Mouse (Mus musculus) gastrocnemius, postnatal 36 days (tissue): Measurements from ENCODE around the gene Cab39. TPM values are rescaled to one million over a fixed set of nuclear protein-coding genes. Genes with fewer than 3 reads are reported as not detected.
A peak's percentile ranks its signal among the peaks of the same experiment; 100 is the strongest.

ENCODE experiments used
- DNase-seq, 2 experiments: peaks; one replicate each; pipeline ENCODE4 v3.0.0; 2022
- intact Hi-C: fragments of 180-260 bp; cut with DNase I; formaldehyde crosslinking; loops from one replicate; pipeline ENCODE4 v1.15.1; 2025
- long read RNA-seq, 2 experiments: library from polyadenylated mRNA; stranded (forward); transcript quantifications; one replicate each; pipeline ENCODE4 v2.0.0; 2021
- total RNA-seq, 2 experiments: library from RNA; stranded (reverse); gene quantifications; 2 replicates each; pipeline ENCODE4 v1.2.3; 2021

The Cab39 gene
- total RNA-seq, result 100 to 1,000 TPM; 153 to 159 TPM
- long read RNA-seq, experiment 1, transcript Cab39-202 (9 exons, 3,805 nt), result major isoform, 38 of 84 reads
- long read RNA-seq, experiment 1, partial matches to known transcripts, result 2 of 84 reads
- long read RNA-seq, experiment 1, other reads (novel, unspliced or antisense), result 43 of 84 reads
- long read RNA-seq, experiment 2, transcript Cab39-202 (9 exons, 3,805 nt), result major isoform, 55 of 93 reads
- long read RNA-seq, experiment 2, partial matches to known transcripts, result 31 of 93 reads
- long read RNA-seq, experiment 2, other reads (novel, unspliced or antisense), result 6 of 93 reads

DNA sequence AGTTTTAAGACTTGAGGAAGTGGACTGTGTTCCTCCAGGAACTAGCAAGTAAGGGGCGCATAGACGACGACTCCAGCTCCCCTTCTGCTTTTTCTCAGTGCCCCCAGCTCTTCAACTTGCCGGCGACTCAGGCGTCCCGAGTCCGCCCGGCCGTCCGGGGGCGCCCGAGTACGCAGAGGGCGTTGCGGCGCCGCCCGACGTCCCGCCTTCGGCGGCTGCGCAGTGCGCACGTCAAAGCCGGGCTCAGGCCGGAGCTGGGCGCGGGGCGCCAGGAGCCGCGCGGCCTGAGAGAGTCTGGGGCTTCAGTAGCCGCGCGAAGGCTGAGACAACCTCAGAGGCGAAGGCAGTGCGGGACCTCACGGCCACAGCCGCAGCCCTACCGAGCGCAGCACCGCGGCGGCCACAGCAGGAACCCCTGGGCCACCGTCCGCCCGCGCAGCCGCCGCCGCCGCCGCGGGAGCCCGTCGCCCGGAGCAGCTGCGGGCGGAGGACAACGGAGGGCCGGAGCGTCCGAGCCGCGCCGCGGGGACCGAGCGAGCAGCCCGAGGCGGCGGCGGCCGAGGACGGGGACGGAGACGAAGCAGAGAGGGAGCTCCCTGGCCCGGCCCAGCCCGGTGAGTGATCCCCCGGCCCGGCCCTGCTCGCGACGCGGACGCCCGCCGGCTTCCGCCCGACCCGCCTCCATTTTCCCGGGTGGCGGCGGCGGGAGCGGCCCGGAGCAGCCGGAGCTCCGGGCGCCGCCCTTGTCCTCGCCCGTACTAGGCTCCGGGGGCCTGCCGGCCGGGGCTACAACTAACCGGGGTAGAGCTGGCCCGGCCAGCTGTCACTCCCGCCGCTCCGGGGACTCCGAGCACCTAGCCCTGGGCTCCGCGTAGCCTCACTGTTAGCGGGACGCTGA, at the start of gene Cab39:
TSS of gene Cab39 (plus strand) at position 234 of the 898 bp plus-strand sequence.
- DNase-seq, result peak; percentile 82 to 84
- intact Hi-C loops, result loop anchor here (1.0 to 2.0 kb wide), 2 partner anchors 34 to 49 kb away; no protein-coding TSS in a partner anchor

DNA sequence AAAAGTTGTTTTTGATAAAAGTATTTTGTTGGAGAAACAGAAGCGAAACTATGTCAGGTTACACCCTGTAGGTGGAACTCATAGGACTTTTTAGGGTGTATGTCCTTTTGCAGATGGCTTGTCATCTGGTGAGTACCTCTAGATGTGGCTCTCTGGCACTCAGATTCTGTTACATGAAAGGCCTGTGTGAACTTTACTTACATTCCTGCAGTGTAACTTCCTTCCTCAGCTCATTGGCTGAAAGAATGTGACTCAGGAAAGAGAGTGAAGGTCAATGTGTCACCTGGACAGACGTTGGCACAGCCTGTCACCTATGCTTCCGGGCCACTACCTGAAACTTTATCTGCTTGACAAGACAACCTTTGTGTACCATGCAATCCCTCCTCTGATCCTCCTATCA, 48.7 kb upstream of the Cab39 start:
- intact Hi-C loops, result no loop called here
- no peak for DNase-seq

DNA sequence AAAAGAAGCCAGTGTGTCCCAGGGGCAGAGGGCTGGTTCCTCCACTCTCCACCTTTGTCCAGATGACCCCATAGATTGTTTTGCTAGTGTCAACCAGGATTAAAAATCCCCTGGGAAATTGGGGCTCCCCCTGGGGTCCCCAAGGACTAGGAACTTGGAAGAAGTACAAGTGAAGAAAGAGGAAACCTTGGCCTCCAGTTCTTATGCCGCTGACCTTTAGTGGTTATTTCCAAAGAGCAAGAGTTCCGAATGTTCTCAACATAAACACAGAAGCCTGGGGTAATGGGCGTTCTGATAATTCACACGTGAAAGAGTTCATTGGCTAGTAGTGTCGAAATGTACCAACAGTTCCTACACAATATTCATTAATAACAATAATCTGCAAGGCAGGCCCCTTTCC, 46.7 kb upstream of the Cab39 start:
- DNase-seq, result no peak

DNA sequence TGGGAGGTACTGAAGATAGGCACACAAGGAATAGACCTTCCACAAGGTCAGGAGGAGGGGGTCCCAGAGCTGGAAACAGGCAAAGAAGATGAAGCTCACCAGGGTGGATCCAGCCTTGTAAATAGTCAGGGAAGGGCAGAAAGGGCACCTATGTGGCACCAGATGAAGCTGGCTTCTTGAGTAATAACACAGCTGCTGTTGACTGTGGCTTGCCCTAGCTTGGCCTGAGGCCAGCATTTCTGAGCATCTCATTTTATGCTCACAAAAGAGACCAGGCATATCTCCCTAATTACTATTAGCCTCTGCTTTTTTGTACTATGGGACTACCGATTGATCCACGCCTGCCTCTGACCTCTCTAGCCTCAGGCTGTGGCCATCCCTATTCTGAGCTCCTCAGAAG, 43.4 kb upstream of the Cab39 start:
- intact Hi-C loops, result no loop called here
- DNase-seq, result no peak

More for the DNA sequence above, 46.7 kb upstream of the Cab39 start:
- intact Hi-C loops, result no loop called here

DNA sequence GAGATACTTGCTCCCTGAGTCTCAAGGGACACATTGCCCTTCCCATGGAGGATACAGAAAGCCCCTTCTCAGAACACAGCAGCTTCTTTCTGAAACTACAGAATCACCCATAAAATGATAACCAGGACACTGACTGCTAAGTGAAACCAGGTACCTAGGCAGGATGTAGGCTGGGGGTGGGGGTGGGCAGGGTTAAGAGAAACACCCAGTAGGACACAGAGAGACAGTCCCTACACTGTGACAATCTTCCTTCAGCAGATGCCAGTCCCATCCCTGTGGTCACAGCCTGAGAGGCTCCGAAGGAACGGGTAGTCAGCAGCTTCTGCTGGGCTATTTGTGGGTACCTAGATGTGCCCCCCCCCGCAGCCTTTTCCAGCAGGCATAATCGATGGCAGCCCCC, 42.6 kb upstream of the Cab39 start:
- DNase-seq, result no peak
- intact Hi-C loops, result no loop called here

DNA sequence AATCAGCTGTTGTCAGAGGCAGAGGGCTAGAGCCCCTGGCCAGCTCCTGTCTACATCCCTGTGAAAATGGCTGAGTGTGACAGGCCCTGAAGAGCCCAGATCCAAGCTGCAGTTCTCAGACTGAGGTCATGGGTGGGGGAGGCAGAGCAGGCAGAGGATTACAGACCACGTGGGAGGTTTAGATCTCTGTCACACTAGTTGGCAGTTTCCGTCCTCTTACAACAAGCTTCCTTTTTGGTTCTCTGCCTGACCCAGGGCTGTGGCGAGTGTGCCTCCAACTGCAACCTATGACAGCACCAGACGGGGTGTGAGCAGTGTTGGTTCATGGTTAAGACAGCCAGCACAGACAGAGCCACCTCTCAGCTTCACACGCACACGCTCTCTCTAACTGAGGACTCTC, 41.7 kb upstream of the Cab39 start:
- DNase-seq, result peak; percentile 29 to 31
- intact Hi-C loops, result no loop called here

DNA sequence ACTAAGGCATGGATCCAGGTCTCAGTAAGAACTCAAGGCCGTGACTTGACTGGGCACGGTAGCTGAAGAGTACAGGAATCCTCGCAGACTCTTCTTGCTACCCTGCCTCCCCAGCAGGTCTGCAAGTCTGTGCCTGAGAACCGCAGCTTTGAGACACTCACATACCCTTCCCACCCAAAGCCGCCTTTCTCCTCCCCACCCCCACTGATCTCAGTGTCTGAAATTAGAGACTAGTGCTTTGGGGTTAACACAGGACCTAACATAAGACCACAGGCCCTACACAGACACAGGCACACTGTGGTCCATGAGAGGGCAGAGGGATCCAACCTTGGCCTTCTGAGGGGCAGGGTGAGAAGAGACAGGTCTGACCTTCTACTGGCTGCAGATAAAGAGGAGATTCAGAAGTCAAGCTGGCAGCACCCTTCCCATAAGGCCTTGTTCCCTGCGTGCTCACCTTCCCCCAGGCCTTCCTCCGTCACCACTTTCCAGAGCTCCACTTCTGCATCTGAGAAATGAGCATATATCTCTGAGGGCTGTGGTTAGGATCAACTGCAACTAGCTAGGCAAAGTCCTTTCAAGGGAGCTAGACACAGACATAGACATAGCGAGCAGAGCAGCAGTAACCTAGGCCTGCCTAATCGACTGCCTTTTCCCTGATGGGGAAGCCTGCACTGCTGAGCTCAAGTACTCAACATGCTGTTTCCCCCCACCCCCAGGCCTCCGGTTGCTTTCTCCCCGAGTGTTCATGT, 41.1 kb upstream of the Cab39 start:
- intact Hi-C loops, result no loop called here

DNA sequence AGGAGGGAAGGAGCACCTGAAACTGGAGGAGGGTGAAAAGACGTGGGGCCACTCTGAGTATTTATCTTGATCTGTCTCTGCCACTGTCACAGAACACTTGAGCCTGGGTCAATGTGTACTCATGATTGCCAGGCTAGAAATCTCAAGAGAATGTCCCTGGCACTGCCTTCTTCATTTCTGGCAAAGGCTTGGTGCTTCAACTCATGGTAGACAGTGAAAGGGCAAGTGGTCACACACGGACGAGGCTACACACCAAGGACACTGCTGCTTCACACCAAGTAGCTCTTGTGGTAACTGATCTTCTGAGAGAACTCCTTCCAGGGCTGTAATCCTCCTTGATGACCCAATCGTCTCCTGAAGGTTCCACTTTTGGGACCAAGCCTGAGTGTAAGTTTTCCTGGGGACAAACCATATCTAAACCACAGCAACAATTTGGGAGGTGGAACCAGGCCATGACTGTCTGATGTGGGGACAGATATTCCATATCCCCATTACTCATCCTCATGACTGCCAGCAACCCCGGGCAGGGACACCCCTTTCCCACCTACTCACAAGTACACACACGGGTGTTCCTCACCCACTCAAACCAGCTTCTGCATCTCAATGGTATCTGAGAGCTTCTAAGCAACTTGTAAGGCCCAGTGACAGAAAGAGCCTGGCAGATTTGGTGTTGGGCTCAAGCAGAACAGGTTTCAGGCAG, 35.6 kb upstream of the Cab39 start:
- DNase-seq, result no peak
- intact Hi-C loops, result loop anchor here (5.0 kb wide), 1 partner anchor 70 kb away; no protein-coding TSS in a partner anchor

More for the DNA sequence above, 41.1 kb upstream of the Cab39 start:
- DNase-seq, result no peak

DNA sequence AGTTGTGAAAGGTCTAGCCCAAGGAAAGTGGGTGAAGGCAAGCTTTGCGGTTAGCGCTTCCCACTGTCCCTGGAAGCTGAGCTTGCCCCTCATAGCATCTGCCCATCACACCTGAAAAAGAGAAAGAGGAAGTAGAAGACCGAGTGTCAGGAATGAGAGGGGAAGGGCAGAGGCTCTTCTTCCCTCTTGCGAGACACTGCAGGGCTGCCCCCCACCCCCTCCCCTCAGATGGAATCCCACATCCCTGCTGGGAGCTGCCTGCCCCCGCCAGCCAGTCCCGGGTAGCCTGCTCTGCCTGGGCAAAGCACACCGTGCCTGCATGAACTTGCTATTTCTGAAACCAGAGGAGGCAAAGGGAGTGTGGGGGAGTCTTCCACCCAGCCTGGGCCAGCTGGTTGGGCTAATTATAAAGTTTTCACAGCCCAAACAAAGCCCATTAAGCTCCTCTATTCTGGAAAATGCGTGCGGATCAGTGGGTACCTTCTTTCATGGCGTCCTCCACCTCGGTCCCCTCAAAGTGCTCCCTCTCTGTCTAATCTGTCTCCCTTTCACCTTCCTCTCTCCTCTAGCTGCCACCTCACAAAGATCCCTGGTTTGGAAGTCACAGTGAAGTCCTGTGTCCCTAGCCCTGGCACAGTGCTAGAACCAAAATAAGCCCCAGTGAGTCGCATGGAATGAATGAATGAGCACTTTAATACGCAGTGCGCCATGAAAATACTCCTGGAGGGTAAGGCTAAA, 34.8 kb upstream of the Cab39 start:
- no peak for DNase-seq

DNA sequence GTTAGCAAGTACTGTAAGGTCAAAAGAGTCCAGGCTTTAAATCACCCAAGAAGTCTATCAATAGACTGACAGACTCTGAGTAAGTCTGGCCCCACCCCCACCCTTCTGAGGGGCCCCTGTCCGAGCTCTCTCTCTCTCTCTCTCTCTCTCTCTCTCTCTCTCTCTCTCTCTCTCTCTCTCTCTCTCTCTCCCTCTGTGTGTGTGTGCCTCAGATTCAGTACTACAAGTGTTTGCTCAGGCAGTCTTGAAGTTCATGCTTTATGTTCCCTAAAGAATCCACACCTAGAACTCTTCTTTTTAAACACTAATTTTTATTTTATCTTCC, 34.3 kb upstream of the Cab39 start:
- intact Hi-C loops, result loop anchor here (5.0 kb wide), 1 partner anchor 68 kb away; no protein-coding TSS in a partner anchor
- no peak for DNase-seq

More for the DNA sequence above, 34.8 kb upstream of the Cab39 start:
- intact Hi-C loops, result loop anchor here (5.0 kb wide), 1 partner anchor 69 kb away; no protein-coding TSS in a partner anchor

DNA sequence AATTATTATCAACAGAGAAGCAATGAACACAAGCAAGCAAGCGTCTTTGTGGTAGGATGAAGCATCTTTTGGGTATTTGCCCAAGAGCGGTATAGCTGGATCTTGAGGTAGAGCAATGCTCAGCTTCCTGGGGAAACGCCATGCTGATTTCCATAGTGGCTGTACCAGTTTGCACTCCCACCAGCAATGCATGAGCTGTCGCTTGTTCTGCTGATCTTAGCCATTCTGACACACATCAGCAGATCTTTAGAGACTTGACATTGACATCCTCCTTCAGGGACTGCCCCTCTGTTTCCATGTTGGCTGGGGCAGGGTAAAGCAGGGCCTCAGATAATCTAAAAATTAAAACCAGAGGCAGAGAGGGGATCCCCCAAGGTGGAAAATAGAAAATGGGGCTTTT, 31.6 kb upstream of the Cab39 start:
- no peak for DNase-seq
- intact Hi-C loops, result no loop called here

DNA sequence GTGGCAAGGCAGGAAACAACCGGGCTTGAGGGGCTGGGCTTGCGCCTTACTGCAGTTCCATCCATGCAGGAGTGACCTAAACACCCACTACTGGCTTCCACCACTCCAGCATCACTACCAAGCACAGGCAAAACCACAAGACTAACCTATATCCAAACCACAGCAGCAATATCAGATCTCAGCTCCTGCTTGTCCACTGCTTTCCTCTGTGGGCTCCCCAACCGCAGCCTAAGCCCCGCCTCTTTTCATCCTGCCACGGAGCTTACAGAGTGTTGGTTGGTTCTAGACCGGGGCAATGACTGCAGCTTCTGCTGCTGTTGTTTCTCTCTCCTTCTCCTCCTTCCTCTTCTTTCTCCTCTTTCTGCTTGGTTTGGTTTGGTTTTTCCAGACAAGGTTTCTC, 29.9 kb upstream of the Cab39 start:
- intact Hi-C loops, result no loop called here
- DNase-seq, result no peak

DNA sequence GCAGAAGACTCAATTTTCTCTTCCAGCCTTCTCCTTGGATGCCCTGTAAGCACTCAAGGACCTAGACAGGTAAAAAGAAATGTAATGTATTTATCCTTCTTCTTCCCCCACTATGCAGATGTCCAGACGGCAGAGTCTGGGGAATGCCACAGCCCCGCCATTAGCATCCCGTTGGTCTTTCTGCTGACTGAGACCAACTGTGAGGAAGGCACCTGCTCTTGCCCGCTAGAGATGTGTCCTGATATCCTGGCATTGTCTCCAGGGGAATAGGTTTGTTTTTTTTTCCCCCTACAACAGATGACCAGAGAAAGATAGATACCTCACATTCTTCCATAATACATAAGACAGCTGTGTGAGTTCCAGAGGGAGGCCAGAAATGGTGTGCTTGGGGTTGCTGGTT, 28.9 kb upstream of the Cab39 start:
- DNase-seq, result no peak
- intact Hi-C loops, result no loop called here

DNA sequence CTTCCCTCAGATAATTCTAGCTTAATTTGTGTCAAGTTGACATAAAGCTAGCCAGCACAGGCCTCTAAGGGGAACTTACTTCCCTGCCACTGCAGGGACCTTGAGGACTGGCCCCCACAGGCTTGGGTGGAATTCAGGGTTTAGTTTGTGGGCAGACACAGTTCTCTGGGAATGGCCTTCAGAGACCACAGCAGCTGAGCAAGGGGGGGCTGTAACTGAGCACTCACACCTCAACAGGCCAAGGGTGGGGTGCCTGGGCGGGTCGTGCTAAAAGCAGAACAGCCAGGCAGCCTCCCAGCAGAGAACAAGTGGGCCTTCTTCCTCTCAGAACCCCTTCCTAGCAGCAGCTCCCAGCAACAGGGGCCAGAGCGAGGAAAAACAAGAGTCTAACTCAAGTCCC, 27.1 kb upstream of the Cab39 start:
- no peak for DNase-seq

DNA sequence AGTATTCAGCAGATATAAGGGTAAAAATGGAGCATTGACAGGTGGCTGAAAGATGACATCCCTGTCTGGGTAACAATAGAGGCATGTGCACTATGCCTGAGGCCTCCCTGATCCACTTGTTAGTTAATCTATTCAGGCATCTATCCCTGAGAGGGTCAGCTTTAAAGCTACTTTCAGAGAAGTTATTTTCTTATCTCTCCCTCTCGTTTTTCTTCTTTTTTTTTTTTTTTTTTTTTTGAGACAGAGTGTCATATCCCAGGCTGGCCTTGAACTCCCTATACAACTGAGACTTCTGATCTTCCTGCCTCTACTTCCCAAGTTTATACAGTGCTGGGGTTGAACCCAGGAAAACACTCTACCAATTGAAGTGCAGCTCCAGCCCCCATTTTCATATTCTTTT, 25.5 kb upstream of the Cab39 start:
- DNase-seq, result no peak
- intact Hi-C loops, result no loop called here

More for the DNA sequence above, 27.1 kb upstream of the Cab39 start:
- intact Hi-C loops, result no loop called here

DNA sequence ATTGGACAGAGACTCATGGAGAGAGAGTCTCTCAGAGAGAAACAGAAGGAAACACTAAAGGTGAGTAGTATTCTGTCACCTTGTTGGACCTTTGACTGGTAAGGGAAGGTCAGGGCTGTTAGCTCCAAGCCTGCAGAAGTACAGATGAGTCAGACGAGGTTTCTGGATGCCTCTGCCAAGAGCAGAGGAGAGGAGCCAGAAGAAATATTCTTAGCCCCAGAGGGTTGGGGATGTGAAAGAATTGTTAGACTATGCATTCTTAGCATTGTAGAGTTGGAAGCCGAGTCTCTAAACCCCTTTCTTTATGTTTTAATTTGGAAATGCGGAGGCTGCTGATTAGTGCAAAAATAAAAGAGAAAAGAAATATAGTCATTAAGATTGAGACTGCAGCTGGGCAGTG, 21.3 kb upstream of the Cab39 start:
- intact Hi-C loops, result no loop called here
- DNase-seq, result no peak

DNA sequence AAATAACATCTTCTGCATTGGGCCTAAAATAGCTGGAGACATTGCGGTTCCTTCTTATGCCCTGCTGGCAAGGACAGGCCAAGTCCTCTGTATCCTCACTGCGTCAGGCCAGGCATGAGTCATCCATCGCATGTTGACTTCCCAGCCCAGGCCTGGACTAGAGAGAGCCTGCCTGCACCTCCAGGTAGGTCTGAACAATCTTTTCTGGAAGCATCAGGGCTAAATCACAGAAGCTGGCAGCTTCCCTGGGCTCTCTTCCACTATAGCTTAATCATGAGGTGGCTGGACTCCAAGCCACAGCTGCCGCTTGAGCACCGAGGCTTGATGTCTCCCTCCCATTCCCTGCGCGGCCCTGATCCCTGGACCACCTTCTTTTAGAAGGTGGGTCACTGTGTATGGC, 18.1 kb upstream of the Cab39 start:
- DNase-seq, result no peak
- intact Hi-C loops, result no loop called here

DNA sequence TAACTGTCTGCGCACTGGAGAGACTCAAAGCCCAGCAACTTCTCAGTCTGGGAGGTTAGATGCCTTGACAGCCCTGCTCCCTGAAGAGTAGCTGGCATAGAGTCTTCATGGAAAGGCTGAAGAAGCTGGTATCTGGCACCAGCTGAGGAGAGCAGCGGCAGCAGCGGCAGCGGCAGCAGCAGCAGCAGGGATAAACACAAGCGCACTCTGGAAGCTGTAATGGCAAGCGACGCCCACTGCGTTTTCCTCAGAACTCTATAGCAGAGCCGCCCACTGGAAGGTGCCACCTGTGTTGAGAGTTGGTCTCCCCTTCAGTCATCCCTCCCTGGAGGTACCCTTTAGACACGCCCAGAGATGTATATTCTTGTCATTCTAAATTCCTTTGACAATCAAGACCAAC, 17.1 kb upstream of the Cab39 start:
- intact Hi-C loops, result no loop called here

DNA sequence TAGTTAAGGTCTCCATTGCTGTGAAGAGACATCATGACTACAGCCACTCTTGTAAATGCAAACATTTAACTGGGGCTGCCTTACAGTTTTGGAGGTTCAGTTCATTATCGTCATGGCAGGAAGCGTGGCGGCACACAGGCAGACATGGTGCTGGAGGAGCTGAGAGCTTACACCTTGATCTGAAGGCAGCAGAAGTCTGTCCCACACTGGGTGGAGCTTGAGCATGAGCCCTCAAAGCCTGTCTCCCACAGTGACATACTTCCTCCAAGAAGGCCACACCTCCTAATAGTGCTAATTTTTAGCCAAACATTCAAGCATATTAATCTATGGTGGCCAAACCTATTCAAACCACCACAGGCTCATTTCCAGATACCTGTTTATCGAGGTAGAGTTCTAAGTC, 14.8 kb upstream of the Cab39 start, which contains the start of gene A630001G21Rik:
TSS of gene A630001G21Rik (minus strand) at position 208 of the 400 bp plus-strand sequence.
- intact Hi-C loops, result no loop called here
- DNase-seq, result no peak

More for the DNA sequence above, 17.1 kb upstream of the Cab39 start:
- DNase-seq, result no peak

DNA sequence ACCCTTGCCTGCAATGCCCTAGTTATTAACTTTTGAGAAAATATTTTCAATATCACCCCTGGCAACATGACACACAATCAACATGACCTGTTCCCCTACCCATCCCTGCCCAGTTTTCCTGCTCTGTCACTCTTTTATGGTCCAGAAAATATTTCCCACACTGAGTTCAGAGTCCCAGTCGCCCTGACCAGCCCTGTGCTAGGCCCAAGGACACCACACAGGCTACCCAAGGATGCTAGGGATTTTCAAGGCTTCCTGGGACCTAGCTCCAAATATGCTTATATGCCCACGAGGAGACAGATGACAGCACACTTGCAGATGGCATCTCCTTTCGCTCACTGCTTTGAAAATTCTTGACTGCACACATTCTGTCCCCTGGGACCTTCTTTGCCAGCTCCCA, 14.2 kb upstream of the Cab39 start:
- intact Hi-C loops, result no loop called here
- no peak for DNase-seq
